Mouse (Mus musculus) lung, postnatal 25 days (tissue): ENCODE measurements around the gene Gm6502.
"Not testable (repeated sequence)": the region's sequence is repeated elsewhere in the genome, so short reads cannot be mapped to it uniquely, and the experiment has no call there.

Experiments used
- DNase-seq: peaks from one replicate; pipeline ENCODE4 v3.0.0; 2022; ENCODE audit warnings: low spot score

Gene Gm6502

DNA sequence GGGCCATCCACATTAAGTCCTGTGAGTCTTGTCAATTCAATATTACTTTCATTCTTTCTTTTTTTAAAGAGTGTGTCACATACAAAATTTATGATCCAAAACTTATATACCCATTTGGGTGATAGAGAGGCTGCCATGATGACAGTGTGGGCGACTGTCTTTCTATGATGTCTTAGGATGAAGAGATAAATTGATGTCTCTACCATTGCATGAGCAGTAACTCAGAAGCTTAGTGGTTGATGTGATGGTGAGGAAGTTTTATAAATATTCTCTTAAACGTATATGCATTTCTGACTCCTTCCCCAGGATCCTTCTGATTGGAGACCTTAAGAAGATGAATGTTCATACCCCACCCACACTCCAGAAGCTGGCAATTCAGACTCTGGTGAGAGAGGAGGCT, at the start of gene Gm6502:
Gene Gm6502 (plus strand): TSS at position 301 of the 400 bp plus-strand sequence.
- DNase-seq: not testable (repeated sequence)

- DNase-seq: not testable (repeated sequence)
Observed at GRCm38 (mm10) chr5:94306696-94307095, 7.5 kb upstream of the Gm6502 start, which contains the start of gene A430089I19Rik. Gene A430089I19Rik, minus strand, starts transcription at chr5:94306796.

DNA sequence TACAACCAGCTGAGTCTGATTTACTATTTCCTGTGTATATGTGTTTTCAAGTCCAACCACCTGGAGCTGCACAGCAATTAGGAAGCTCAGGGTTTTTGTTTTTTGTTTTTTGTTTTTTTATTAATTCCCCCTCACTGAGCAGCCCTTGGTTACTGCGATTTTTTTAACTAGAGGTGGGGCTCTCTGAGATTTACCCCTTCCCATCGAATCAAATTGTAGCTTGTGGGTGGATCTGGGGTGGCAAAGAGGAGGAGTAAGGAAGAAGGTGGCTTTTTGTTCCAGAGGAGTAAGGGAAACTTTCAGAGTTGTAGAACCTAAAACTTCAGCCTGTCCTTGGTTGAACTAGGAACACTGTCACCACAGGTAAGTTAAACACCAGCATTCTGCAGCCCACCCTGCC, 25.2 kb downstream of the Gm6502 start, which contains the start of gene AA792892:
Gene AA792892 (plus strand): TSS at position 301 of the 400 bp plus-strand sequence.
- DNase-seq: not testable (repeated sequence)
